Mouse (Mus musculus) forebrain, embryonic 10.5 days (tissue): ENCODE results near the gene Cth. TPM values are rescaled to one million over a fixed set of nuclear protein-coding genes. Genes with fewer than 3 reads are reported as not detected.

ENCODE experiments used
- DNase-seq: peaks from one replicate; pipeline ENCODE4 v3.0.0-alpha.2; 2017; ENCODE audit warnings: low spot score; ENCODE audit errors: extremely low spot score
- H3K27ac ChIP-seq: fragments of 300-500 bp; sonication (generic); 2 replicates; pipeline ENCODE4 v1.5.1; 2016; ENCODE audit warnings: mild to moderate bottlenecking
- H3K27me3 ChIP-seq: fragments of 300-500 bp; sonication (generic); 2 replicates; pipeline ENCODE4 v1.6.1; 2016; ENCODE audit warnings: mild to moderate bottlenecking; ENCODE audit not compliant: poor library complexity, severe bottlenecking
- H3K36me3 ChIP-seq: fragments of 300-500 bp; sonication (generic); replicated peaks from 2 replicates; pipeline ENCODE4 v1.6.1; 2016; ENCODE audit warnings: mild to moderate bottlenecking, moderate library complexity
- H3K4me1 ChIP-seq: fragments of 300-500 bp; sonication (generic); 2 replicates; pipeline ENCODE4 v1.6.1; 2016
- H3K4me3 ChIP-seq: fragments of 300-500 bp; sonication (generic); 2 replicates; pipeline ENCODE4 v1.5.1; 2016; ENCODE audit warnings: mild to moderate bottlenecking, moderate library complexity
- H3K9me3 ChIP-seq: fragments of 300-500 bp; sonication (generic); 2 replicates; pipeline ENCODE4 v1.6.1; 2016; ENCODE audit warnings: mild to moderate bottlenecking, moderate library complexity
- WGBS: fragments of 180-500 bp; shearing (Covaris S2); methylation state at CpG from one replicate; pipeline ENCODE4 v1.1.7; 2016; 5-methylcytosine and 5-hydroxymethylcytosine counted together
- polyA plus RNA-seq: library from polyadenylated mRNA; unstranded; fragments of >200 nt; fragmentation: Nextera tagmentation; extraction: Ambion mirVana; gene quantifications from 2 replicates; pipeline ENCODE4 v1.2.1, GENCODE M21; 2016

Cth gene
- polyA plus RNA-seq, 1 experiment from 2014 or later, result 22.7 TPM

DNA sequence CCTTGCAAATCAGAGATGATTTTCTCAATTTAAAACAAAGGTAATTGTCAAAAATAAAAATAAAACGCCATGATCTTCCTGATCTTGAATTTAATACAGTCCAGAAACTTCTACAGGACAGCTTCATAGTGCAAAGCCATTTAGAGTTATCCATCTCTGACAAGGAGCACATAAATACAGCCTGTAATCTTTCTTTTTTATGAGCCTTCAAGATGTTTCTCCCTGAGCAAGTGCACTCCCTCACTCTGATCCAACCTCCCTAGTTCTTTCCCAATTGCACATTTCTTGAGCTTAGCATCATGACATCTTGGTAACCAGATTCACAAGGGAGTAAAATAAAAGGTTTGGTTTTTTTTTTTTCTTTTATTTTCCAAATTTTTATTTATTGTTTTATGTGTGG, 72.1 kb downstream of the Cth start:
- Histone ChIP-seq H3K36me3 (no peaks in the 10 kb centered on the region), H3K4me3 (no peak overlapping the region), H3K9me3 (no peaks in the 10 kb centered on the region), H3K27ac (no peak overlapping the region), H3K4me1 (peaks cover 8% of the 10 kb centered on the region), H3K27me3 (no peaks in the 10 kb centered on the region)
- no peak for DNase-seq
- WGBS, result 56% methylated on average over 1 of the region's 1 CpGs

DNA sequence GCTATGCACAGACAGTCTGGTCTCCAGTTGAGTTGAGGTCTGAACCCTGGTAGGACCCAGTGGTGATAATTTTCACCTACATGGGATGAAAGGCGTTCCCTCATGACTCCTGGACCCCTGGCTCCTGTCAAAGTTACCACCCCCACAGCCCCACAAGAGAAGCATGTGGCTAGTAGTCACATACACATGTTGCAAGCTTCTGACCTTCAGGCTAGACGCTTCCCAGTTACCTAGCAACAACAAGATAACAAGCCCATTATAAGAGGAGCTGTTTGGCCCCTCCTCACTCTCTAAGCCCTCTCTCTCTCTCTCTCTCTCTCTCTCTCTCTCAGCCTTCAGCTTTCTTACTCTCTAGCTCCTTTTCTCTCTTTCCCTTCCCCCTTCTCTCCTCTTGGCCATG, 76.4 kb downstream of the Cth start:
- Histone ChIP-seq H3K9me3 (no peaks in the 10 kb centered on the region), H3K4me3 (no peak overlapping the region), H3K36me3 (no peaks in the 10 kb centered on the region), H3K4me1 (peaks cover 8% of the 10 kb centered on the region), H3K27me3 (no peaks in the 10 kb centered on the region), H3K27ac (no peak overlapping the region)
- 42% methylated on average over 2 of the region's 2 CpGs for WGBS
- no peak for DNase-seq

DNA sequence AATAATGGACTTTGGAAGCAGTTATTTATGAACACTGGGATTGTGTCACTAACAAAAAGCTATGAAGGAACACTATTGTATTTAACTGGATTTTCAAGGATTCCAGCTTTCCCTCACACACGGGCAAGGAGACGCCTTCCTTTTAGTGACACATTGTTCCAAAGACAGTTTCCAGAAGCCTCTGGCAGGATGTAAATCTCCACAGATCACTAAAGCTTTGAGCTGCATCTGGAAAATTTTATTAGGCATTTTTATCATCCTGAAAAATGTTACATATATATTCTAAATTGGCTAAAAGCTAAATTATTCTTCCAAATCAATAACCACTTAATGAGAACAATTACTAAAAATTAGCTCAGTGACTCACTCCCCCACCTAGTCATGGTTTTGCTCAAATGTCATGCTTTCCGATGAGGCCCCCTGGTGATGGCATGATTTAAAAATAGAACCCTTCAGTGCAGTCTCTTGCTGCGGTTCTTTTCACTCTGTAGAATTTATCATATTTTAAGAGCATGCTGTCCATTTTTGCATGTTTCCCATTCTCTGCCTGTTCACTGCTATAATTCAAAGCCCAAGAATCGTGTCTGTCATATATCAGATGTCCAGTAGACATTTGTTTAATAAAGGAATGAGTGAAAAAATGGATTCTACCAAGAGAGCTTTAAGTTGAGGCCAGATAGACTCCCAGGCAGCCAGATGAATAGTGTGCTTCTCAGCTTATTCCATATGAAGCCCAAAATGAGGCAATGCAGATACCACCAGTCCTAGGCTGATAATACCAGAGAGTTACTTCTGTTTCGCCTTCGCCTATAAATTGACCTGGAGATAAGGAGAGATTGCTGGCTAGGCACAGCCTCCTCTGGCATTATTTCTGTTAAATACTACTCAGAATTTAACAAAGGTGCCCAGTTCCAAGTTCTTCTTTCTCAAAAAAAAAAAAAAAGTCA, 77.3 kb downstream of the Cth start:
- Histone ChIP-seq H3K4me1 (peaks cover 8% of the 10 kb centered on the region), H3K36me3 (no peaks in the 10 kb centered on the region), H3K4me3 (no peak overlapping the region), H3K27ac (no peak overlapping the region), H3K27me3 (no peaks in the 10 kb centered on the region), H3K9me3 (no peaks in the 10 kb centered on the region)
- DNase-seq, result no peak
- 86% methylated on average over 7 of the region's 7 CpGs for WGBS

Other genes with a start within 250 kb of the Cth start
- 18.1 and 19.6 TPM in 2 replicates for gene Ankrd13c, start 22.2 kb upstream of the Cth start, polyA plus RNA-seq
- 317 and 330 TPM in 2 replicates for gene Srsf11, start 111.6 kb upstream of the Cth start, polyA plus RNA-seq
- 90.9 and 94.6 TPM in 2 replicates for gene Lrrc40, start 111.6 kb upstream of the Cth start, polyA plus RNA-seq